Mouse (Mus musculus) retina, postnatal 1 day (tissue): ENCODE results near the gene Grap.

Experiments used
- DNase-seq: peaks from one replicate; pipeline ENCODE4 v3.0.0-alpha.2; 2012

The Grap gene

DNA sequence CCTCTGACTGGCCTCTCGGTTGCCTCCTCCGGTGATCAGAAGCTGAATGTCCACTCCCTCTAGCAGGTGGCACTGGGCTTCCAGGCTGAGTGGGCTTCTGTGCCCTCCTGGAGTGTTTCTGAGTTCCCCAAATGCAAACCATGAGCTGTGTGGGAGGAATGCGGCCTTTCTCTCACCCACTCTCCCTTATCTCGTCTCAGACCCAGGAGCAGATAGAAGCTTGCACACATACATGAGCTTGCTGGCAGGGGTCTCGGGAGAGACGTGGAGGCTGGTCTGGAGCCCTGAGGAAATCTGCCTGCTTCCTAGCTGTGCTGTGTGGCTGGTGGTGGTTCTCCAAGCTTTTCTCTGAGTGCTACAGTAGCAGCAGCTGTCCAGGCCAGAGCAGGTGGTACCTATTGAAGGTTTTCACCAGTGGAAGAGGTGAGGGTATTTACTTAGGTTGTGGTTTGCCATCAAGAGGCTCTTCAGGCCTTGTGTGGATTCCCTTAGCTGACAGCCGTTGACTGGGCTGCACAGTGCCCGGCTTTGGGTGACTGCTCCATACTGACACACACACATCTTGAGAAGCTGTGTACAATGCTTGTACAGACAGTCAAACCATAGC, 32.2 kb downstream of the Grap start:
- no peak for DNase-seq

DNA sequence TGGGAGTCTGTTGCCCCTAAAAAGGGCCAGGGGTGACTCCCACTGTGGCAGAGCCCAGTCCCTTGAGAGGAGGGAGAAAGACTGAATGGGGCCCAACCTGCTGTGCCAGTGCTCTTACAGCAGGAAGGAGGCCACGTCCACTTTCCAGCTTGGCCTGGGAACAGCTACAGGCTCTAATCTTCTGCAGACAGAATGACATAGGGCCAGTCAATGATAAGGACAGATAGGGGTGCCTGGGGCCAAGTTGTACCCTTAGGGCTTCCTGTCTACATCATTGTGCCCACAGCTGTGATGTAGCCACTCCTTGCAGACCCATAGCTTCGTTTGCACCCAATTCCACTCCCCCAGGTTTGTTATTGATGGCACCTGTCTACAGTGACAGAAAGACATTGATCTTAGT, 33.1 kb downstream of the Grap start:
- no peak for DNase-seq

DNA sequence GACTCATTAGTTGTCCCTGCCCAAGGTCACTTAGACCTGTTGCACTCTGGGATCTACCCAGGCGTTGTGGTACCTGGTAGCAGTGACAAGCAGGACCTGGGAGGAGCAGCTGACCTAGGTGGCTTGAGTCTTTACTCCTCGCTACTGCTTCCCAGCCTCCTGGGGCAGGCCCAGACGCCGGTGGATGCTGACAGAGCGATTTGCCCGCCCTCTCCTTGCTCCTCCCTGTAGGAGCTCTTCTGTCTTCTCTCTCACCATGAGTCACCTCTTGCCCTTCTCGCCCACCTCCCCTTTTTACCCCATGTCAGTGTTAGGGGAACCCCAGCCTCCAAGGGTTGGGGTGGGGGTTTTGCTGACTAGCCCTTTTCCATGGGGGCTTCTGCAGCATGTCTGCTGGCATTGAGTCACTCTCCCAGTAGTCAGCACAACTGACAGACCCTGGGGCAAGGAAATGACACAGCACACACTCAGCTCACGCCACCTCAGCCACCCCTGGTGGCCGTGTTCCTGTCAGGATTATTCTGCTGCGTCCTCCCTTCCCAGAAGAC, 33.9 kb downstream of the Grap start:
- no peak for DNase-seq

DNA sequence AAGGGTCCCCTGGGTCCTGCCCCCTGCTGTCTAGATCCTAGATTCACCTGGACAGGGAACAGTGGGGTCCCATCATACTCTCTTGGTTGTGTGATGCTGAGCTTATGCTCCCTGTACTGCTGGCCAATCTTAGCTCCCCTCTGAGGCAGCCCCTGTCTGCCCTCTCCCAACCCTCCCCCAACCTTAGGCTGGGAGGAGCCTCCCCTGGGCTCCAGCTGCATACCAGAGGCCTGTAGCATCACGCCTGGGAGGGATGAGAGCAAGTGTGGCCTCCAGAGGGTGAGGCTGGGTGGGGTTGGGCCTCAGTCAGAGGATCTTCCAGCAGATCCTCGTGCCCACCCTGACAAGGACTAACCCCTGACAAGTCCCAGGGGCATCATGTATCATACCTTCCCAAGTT, 34.5 kb downstream of the Grap start:
- no peak for DNase-seq

DNA sequence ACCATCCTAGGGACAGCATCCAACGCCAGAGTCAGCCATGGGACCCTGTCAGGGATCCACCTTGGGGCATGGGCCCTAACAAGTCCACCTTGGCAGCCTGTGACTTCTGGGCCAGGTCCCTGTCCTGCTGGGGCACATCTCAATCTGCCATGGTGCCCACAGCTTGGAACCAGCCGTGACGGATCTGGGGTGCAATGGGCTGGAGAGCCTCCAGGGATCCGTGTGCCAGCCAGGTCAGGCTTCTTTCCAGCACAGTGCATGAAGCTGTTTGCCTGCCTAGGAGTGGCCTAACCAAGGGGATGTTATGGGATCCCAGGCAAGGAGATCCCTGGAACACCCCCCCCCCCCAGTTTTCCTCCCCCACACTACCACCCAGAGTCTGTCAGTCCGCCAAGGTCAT, 39.9 kb downstream of the Grap start:
- no peak for DNase-seq

DNA sequence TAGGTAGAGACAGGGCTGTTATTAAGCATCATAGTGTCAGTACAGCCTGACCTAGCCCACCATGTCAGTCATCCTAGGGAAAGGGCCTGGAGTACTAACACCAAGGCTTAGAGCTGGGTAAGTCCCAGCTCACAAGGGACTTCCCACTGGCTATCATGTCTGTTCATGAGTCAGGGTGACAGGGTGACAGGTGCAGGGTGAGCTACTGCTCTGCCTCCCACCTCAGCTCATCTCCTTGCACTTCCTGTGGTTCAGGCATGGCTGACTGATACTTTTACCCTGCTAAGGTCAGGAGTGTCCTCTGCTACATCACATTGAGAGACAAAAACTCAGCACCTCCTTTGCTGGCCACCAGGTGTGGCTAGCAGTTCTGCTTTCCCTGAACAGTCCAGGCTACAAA, 45.8 kb downstream of the Grap start:
- DNase-seq = no peak

DNA sequence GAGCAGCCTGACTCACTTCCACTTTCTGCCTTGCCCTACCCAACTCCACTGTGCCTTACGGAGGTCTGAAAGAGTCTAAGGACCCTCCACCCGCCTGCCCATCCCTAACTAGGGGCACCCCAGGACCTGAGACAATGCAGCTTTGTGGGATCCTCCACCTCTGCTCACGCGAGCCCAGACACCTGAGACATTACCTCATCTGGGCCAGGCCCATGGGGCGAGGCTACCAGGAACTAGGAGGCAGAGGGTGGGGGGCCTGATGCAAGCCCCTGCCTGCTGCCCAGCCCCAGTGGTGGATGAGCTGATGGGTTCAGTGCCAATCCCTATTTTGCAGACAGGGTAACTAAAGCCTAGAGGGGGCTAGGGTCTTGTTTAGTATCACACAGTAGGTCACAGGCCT, 46.4 kb downstream of the Grap start:
- no peak for DNase-seq

DNA sequence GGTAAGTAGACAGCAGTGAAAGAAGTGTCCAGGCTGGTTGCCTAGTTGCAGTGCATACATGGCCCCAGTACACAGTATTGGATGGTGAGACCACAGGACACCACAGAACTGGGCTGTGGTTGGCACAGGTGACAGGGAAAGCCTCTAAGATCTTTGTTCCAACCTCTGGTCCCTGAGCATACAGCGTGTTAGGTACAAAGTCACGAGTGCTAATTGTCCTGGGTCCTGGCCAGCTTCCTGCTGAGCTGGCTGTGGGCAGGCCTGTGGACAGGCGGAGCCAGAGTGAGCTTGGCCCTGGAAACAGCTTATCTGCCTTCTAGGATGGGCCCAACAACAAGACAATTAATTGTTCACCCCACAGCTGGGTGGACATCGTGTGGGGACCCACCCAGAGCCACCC, 46.9 kb downstream of the Grap start:
- peak; percentile 48 for DNase-seq

DNA sequence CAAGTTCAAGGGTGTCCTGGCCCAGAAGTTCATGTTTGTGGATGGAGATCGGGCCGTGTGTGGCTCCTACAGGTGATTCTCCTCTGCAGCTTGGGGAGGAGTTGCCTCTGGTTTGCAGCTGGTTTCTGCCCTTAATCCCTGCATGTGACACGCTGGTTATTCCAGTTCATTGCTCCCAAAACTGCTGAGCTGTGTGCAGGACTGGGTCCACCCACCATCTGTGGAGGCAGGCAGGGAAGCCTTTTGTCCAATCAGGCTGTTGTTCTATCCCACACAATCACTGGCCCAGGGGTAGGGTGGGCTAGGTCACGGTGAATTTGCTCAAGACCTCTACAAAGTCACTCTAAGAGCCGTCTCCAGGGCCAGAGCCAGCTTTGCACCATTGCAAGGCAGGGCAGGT, 48.6 kb downstream of the Grap start:
- peak; percentile 58 for DNase-seq

DNA sequence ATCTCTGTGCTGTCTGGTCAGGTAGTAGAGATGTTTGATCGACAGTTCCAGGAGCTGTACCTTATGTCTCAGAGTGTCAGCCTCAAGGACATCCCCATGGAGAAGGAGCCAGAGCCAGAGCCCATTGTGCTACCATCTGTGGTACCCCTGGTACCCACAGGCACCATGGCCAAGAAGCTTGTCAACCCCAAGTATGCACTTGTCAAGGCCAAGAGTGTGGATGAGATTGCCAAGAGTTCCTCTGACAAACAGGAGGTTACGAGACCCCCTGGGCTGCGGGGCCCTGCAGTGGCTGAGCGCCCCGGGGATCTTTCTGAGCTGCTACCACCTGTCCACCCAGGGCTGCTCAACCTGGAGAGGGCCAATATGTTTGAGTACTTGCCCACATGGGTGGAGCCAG, 49.4 kb downstream of the Grap start:
- DNase-seq = no peak

DNA sequence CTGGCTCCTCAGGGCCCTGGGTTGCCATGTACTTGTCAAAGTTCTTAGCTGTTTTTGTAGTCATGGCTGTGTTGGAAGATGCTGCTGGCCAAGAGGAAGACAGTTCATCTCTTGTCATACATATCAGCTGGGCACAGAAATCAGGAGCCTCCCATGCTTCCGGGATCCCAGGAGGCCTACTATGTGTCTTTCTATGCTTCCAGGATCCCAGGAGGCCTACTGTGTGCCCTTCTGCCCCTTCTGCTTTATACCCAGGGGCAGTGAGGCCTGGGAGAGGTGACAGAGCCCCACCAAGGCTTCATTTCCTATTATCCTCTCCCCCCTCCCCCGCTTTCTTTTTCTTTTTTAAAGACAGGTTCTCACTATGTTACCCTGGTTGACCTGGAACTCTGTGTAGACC, 52.5 kb downstream of the Grap start:
- no peak for DNase-seq

DNA sequence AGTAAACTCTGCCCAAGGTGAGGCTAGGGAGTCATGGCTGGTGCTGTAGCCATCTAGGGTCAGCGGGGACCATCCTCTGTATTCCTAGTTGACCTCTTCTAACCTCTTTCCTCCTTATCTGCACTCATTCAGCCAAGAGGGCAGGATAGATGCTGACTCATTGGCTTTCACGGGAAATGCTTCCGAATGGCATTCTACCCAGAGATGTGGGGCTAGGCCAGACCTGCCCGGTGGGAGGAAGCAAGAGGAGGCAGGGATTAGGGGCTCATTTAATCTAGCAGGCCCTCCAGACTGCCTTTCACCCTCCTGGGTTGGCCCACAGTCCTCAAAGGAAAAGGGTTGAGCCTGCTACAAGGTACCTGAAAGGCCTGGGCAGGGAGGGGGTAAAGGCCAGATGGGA, 53.2 kb downstream of the Grap start:
- DNase-seq = no peak

DNA sequence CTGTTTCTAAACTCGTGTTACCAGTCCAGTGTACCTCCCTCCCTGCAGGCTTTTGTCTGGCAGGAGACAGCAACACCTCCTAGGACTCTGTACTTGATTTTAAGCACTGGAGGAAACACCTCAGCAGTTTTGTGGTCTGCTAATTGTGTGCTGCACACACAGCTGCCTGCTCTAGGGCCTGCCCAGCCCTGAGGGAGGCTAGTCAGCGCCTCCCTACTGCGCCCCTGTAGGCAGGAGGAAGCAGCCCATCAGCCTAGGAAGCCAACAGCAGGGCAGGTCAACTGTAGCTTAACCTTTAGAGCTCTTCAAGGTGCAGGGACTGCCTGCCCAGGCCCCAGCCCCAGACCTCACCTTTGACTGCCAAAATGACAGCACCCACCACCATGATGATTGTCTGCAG, 55.9 kb downstream of the Grap start:
- DNase-seq = no peak

DNA sequence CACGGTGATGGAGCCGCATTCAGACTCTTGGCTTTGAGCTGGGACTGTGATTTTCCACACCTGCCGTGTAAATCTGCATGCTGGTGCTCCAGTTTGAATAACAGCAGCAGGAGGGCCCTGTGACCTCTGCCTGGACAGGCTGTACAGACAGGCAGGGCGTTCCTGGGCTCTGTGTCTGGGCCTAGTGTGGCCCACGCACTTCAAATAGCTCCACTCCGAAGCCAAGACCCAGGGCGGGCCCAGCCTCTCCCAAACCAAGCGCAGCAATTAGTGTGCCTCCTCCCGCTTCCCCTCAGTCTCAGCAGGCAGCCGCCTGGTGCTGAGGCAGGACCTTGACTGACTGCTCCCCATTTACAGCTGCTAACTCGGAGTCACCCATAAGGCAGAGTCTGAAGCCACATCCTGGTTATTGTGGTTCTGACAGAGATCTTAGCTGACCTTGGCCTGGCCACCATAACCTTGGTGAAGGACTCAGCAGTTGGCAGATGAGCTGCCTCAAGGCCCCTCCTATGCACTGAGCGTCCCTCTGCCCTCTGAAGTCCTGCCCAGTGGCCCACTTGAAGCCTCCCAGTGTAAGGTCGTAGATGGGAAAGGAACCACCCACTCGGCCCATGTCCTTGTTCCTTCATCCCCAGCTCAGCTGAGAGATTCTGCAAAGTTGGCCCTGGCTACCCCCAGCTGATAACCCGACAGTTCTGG, 60.2 kb downstream of the Grap start:
- DNase-seq = no peak

DNA sequence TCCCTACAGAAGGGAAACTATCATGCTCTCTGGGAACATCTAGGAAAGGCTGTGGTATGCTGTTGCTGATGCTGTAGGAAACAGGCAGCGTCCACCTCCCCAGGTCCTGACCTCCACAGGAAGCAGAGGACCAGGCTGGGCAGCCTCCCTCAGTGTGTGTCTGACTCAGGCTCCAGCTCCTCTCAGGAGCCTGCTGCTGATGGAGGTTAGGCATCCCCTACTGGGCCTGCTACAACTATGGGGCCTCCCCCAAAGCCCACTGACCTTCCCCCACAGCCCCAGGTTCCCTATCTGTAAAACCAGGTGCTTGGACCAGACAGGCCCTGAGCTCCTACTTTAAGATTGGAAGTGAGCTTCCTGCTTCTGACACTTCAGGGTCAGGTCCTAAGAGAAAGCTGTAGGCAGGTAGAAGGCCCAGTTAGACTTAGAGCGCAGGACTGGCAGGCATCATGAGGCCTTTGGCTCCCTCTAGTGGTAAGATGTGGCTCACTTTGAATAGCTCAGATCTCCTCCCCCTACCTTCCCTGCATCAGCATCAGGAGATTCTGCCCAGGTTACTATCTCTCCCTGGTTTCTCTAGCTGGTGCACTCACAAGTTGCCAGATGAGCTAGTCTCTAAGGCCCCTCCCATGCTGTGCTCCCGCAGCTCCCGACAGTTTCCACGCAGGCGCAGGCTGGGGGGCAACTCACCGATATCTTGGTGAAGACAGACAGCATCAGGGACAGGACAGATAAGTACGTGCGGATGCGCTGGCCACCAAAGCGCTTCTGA, 61.5 kb downstream of the Grap start:
- peak; percentile 88 for DNase-seq

DNA sequence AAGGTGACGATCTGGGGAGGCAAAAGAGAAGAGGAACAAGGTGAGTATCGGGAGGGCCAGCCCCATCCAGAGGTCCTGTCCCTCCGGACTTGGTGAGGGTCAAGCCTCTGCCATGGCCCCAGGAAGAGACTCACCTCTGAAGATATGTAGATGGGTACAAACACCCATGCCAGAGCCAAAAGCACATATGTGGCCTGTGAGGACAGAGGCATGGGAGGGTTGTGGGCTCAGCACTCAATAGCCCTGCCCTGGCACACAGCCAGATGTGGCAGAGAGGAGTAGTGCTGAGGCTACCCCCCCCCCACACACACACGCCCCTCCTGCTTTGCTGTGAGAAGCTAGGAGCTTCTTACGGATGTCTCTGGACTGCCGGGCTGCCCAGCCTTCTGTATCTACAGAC, 62.1 kb downstream of the Grap start:
- DNase-seq = peak; percentile 20

DNA sequence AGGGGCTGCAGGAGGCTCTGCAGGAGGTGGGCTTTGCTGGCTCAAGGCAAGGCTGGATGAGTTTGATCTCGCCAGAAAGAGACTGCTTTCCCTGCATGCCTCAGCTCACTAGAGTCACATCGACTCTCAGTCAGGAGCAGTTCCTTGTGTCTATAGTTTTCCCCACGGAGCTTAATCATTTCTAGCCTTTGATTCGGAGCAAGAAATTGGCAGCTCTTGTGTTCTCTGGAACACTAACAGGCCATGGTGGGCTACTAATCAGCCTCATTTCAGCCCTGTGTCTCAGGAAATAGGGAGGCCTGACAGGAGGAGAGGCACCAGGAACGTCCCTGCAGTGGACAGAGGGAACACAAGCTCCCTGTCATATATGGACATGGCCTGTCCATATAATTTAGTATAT, 64.9 kb downstream of the Grap start:
- DNase-seq = no peak

DNA sequence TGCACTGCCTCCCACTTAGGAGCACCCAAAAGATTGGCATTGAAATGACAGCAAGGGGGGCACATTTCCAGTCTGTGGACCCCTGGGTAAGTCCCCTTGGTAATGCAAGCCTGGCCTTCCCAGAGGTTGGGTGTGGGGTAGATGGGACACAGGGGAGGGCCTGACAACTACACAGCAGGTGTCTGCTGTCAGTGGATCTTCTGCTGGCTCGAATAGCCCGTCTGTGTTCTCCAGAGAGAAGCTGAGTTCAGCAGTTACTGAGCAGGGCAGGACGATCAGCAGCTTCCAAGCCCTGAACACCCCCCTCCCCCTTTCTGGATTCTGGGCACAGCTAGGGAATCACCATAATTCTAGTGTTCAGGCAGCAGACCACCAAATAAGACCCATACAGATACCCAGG, 66.3 kb downstream of the Grap start:
- DNase-seq = no peak

DNA sequence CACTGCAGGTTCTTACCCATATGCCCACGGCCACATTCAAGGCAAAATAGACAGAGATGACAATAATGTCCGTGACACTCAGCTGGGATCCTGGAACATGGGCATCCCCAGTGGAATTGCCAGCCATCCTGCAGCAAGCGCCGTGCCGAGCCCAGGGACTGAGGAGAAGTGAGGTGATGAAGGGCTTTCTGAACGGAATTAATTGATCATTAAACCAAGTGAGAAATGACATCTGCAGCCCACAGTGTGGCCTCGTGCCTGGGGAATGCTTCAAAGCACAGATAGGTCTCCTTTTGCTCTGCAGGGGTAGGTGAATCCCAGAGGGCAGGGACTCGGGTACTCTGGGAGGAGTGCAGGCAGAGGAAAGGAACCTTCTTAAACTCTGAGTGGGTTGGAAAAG, 66.8 kb downstream of the Grap start:
- DNase-seq = no peak

DNA sequence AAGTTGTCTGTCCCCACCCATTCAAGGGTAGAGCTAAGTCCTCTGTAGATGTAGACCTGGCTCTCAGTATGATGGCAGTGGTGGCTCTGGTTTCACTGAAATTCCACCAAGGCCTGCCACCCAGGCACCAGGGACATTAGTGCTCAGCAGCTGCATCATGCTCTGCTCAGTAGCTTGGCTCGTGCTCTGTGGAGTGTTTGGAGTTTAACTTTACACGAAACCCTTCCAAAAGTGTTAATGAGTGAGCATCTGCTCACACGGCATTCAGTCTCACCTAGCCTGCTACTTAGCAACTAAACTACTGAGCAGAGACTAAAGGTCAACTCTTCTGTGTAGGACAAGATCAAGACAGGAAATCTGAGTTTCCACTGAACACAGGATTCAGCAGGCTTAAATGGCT, 67.6 kb downstream of the Grap start, which contains the start of gene Slc5a10:
Slc5a10 (minus strand) TSS at position 191 of the 400 bp plus-strand sequence.
- DNase-seq = no peak

DNA sequence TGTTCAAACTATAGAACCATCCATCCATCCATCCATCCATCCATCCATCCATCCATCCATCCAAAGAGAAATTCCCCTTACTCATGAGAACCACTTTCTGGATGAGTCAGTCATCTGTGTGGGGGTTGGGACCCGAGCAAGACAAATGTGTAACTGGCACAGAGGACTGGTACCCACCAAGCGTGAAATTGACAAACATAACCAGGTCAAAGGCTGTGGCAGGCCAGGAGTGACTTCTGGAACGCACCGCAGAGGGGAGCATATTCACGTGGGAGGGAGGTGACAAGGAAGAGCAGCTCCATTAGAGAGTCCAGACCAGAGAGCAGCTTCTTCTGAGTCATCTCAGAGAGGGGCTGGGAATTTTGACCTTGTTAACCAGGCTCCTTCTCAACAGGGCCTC, 69.0 kb downstream of the Grap start:
- peak; percentile 27 for DNase-seq
